Mouse (Mus musculus) intestine, embryonic 15.5 days (tissue): ENCODE results near the gene Gpx4. TPM values are rescaled to one million over a fixed set of nuclear protein-coding genes. Genes with fewer than 3 reads are reported as not detected.

Experiments
- ATAC-seq: fragments of 200-750 bp; cut with Nextera tagmentation; 2 replicates; pipeline ENCODE4 v1.8.0; 2017; ENCODE audit warnings: moderate TSS enrichment, moderate library complexity
- H3K27ac ChIP-seq: fragments of 300-500 bp; sonication (generic); 2 replicates; pipeline ENCODE4 v1.5.1; 2015; ENCODE audit warnings: mild to moderate bottlenecking, inconsistent platforms
- H3K27me3 ChIP-seq: fragments of 300-500 bp; sonication (generic); replicated peaks from 2 replicates; pipeline ENCODE4 v1.6.1; 2015; ENCODE audit warnings: inconsistent platforms
- H3K36me3 ChIP-seq: fragments of 300-500 bp; sonication (generic); 2 replicates; pipeline ENCODE4 v1.6.1; 2015; ENCODE audit warnings: inconsistent platforms
- H3K4me1 ChIP-seq: fragments of 300-500 bp; sonication (generic); replicated peaks from 2 replicates; pipeline ENCODE4 v1.6.1; 2015; ENCODE audit warnings: inconsistent platforms
- H3K4me2 ChIP-seq: fragments of 300-500 bp; sonication (generic); replicated peaks from 2 replicates; pipeline ENCODE4 v1.6.1; 2015; ENCODE audit warnings: mild to moderate bottlenecking, inconsistent platforms
- H3K4me3 ChIP-seq: fragments of 300-500 bp; sonication (generic); replicated peaks from 2 replicates; pipeline ENCODE4 v1.5.1; 2015; ENCODE audit warnings: inconsistent platforms
- H3K9ac ChIP-seq: fragments of 300-500 bp; sonication (generic); 2 replicates; pipeline ENCODE4 v1.6.1; 2015; ENCODE audit warnings: inconsistent platforms
- H3K9me3 ChIP-seq: fragments of 300-500 bp; sonication (generic); 2 replicates; pipeline ENCODE4 v1.6.1; 2016; ENCODE audit warnings: inconsistent platforms
- WGBS: fragments of 180-500 bp; shearing (Covaris S2); methylation state at CpG from one replicate; pipeline ENCODE4 v1.1.7; 2015; 5-methylcytosine and 5-hydroxymethylcytosine counted together
- polyA plus RNA-seq: library from polyadenylated mRNA; unstranded; fragments of >200 nt; fragmentation: Nextera tagmentation; extraction: Ambion mirVana; gene quantifications from 2 replicates; pipeline ENCODE4 v1.2.1, GENCODE M21; 2015

The Gpx4 gene
- polyA plus RNA-seq, 1 experiment from 2014 or later: 712 TPM

DNA sequence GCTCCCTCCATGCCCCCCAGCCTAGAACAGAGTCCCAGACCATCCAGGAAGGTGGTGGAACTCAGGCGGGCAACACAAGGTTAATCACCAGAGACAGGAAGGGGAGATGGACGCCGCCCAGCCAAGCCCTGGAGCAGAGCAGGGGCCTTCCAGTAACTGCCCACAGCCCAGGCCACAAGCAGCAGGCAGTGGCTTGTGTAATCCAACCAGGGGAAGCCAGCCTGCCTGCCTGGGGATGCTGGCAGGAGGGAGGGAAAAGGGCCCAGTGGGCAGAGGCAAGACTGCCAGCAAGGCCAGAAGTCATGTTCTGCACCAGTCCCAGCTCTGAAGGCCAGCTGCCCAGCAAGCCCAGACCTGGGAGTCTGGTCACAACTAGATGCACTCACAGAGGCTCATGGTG is 39.9 kb downstream of the Gpx4 start:
- H3K9ac ChIP-seq: no peak overlapping the region
- peaks cover 15% of the 10 kb centered on the region for H3K36me3 ChIP-seq
- H3K27ac ChIP-seq: no peak overlapping the region
- no peak for ATAC-seq
- H3K4me1 ChIP-seq: peaks cover 16% of the 10 kb centered on the region; the same call in 1 of the 2 replicates
- H3K9me3 ChIP-seq: no peaks in the 10 kb centered on the region
- no peak overlapping the region for H3K4me2 ChIP-seq
- 68% methylated on average over 3 of the region's 3 CpGs for WGBS
- no peaks in the 10 kb centered on the region for H3K27me3 ChIP-seq
- H3K4me3 ChIP-seq: no peak overlapping the region

DNA sequence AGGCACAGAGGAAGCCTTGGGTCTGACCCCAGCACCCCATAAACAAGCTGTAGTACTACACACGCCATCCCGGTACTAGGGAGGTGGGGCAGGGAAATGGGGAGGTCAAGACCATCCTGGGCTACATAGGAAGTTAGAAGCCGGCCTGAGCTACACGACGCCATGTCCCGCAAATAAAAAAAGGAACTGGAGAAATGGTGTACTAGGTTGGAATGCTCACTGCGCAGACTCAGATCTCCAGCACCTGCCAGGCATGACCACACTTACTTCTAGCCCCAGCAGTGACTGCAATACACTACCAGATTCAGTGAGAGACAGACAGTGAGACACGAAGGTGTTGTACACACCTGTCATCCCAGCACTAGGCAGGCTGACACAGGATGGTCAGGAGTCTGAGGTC is 40.5 kb downstream of the Gpx4 start:
- Histone ChIP-seq H3K27me3 (no peaks in the 10 kb centered on the region), H3K4me3 (no peak overlapping the region), H3K27ac (no peak overlapping the region), H3K4me1 (peaks cover 16% of the 10 kb centered on the region; the same call in 1 of the 2 replicates), H3K36me3 (peaks cover 10% of the 10 kb centered on the region), H3K9ac (no peak overlapping the region), H3K4me2 (no peak overlapping the region), H3K9me3 (no peaks in the 10 kb centered on the region)
- 87% methylated on average over 8 of the region's 8 CpGs for WGBS
- no peak for ATAC-seq

DNA sequence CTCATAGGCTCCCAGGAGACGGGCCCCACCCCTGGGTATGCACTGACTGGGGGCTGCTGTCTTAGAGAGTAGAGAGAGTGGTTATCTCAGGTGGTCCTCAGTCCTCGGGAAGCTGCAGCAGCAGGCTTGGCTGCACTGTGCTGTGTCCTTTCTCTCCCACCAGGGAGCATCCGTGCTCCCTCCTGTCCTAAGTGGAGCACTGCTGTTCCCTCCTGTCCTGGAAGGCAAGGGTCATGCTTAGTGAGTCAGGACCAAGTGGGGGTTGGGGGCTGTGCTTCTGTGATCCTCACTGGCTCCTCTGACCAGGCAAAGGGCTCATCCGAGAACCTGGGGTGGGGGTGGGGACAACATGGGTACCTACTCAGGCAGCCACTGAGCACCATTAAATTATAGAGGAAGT is 42.2 kb downstream of the Gpx4 start:
- no peak overlapping the region for H3K4me3 ChIP-seq
- H3K27ac ChIP-seq: no peak overlapping the region
- H3K27me3 ChIP-seq: no peaks in the 10 kb centered on the region
- no peaks in the 10 kb centered on the region for H3K9me3 ChIP-seq
- 0 out of 2 replicates have a peak, but pooled peaks have one; percentile 25 for ATAC-seq
- H3K4me1 ChIP-seq: 0 out of 2 replicates have a peak, but pooled peaks cover 15% of the 10 kb centered on the region
- WGBS: 55% methylated on average over 4 of the region's 4 CpGs
- H3K4me2 ChIP-seq: no peak overlapping the region
- peaks cover 3% of the 10 kb centered on the region; the same call in 1 of the 2 replicates for H3K36me3 ChIP-seq
- H3K9ac ChIP-seq: no peak overlapping the region

- H3K27ac ChIP-seq: no peak overlapping the region
- WGBS: 87% methylated on average over 6 of the region's 6 CpGs
- no peaks in the 10 kb centered on the region for H3K9me3 ChIP-seq
- ATAC-seq: no peak
- H3K36me3 ChIP-seq: no peaks in the 10 kb centered on the region
- H3K27me3 ChIP-seq: no peaks in the 10 kb centered on the region
- H3K4me1 ChIP-seq: 0 out of 2 replicates have a peak, but pooled peaks cover 8% of the 10 kb centered on the region
- no peak overlapping the region for H3K4me2 ChIP-seq
- H3K9ac ChIP-seq: no peak overlapping the region
- no peak overlapping the region for H3K4me3 ChIP-seq
Observed at GRCm38 (mm10) chr10:80091527-80091926, 44.6 kb downstream of the Gpx4 start.

DNA sequence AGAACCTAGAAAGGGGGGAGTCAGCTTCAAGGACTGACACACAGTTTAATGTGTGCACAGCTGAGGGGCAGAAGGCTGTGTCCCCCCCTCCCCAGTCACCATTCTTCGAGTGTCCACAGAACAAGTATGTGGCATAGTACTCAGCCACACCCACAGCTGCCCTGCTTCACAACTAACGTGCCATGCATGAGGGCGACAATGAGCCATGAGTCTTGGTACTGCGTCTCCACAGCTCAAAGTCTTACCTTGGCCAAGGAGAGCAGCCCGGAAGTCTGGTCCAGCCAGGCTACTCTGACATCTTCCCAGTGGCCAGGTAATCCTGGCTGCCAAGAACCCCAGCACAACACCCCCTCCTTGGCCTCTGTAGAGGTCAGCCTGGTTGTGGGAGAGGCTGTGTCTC is 45.7 kb downstream of the Gpx4 start:
- Histone ChIP-seq H3K27ac (no peak overlapping the region), H3K9me3 (no peaks in the 10 kb centered on the region), H3K27me3 (no peaks in the 10 kb centered on the region), H3K4me2 (no peak overlapping the region), H3K36me3 (no peaks in the 10 kb centered on the region), H3K4me3 (no peak overlapping the region), H3K4me1 (peaks cover 16% of the 10 kb centered on the region), H3K9ac (no peak overlapping the region)
- ATAC-seq: no peak
- 74% methylated on average over 5 of the region's 5 CpGs for WGBS

DNA sequence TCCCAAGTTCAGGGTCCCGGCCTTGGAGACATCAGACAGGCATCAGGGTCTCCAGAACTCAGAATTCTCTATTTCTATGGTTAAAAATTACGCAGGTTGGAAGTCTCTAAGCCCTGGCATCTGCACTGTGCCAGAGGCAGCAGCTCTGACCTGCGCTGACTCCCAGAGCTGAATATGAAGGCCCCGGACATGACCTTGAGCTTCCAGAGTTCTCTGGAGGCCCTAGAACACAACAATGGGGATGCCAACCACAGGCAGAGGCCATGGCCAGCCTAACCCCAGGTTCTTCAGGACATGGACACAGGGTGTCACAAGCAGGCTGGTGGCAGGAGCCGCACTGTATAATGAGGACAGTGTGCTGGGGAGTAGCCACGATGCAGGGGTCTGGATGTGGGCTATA is 47.1 kb downstream of the Gpx4 start:
- Histone ChIP-seq H3K4me1 (peaks cover 30% of the 10 kb centered on the region), H3K27ac (no peak overlapping the region), H3K27me3 (no peaks in the 10 kb centered on the region), H3K36me3 (no peaks in the 10 kb centered on the region), H3K9ac (no peak overlapping the region), H3K4me3 (no peak overlapping the region), H3K4me2 (no peak overlapping the region), H3K9me3 (no peaks in the 10 kb centered on the region)
- WGBS: 88% methylated on average over 6 of the region's 6 CpGs
- ATAC-seq: no peak

- 76% methylated on average over 3 of the region's 3 CpGs for WGBS
Observed at GRCm38 (mm10) chr10:80094684-80095083, 47.7 kb downstream of the Gpx4 start.

DNA sequence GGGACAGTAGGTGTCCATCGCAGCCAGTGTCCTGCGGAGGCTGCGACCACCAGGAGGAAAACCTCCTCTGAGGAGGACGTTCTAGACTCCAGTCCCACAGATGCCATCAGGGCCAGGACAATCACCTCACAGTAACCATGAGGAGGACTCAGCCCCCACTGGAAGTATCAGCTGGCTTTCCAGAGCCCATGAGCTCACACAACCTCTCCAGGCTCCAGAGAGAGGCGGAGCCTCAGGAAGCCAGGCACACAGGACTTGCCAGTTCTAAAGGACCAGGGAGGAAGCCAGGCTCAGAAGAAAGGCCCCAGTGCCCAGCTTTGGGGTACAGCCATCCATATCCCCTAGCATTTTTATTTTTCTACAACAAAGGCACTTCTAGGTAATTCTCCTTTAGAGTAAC is 48.6 kb downstream of the Gpx4 start:
- no peaks in the 10 kb centered on the region for H3K36me3 ChIP-seq
- no peak for ATAC-seq

More at GRCm38 (mm10) chr10:80094684-80095083, 47.7 kb downstream of the Gpx4 start:
- Histone ChIP-seq H3K4me1 (peaks cover 35% of the 10 kb centered on the region), H3K27me3 (no peaks in the 10 kb centered on the region), H3K4me2 (no peak overlapping the region), H3K9me3 (no peaks in the 10 kb centered on the region), H3K27ac (no peak overlapping the region), H3K36me3 (no peaks in the 10 kb centered on the region), H3K9ac (no peak overlapping the region), H3K4me3 (no peak overlapping the region)
- no peak for ATAC-seq

GRCm38 (mm10) chr10:80097275-80097674 is 50.3 kb downstream of the Gpx4 start:
- Histone ChIP-seq H3K27me3 (no peaks in the 10 kb centered on the region), H3K4me2 (peak overlapping the region; percentile 30), H3K27ac (no peak overlapping the region), H3K9ac (no peak overlapping the region), H3K4me3 (0 out of 2 replicates have a peak overlapping the region, but pooled peaks have one; percentile 0), H3K9me3 (no peaks in the 10 kb centered on the region), H3K36me3 (no peaks in the 10 kb centered on the region), H3K4me1 (peaks cover 53% of the 10 kb centered on the region)
- WGBS: 12% methylated on average over 7 of the region's 7 CpGs
- peak; percentile 39 for ATAC-seq

More for the DNA sequence above, 48.6 kb downstream of the Gpx4 start:
- Histone ChIP-seq H3K4me3 (no peak overlapping the region), H3K9ac (no peak overlapping the region), H3K27me3 (no peaks in the 10 kb centered on the region), H3K9me3 (no peaks in the 10 kb centered on the region), H3K4me2 (no peak overlapping the region), H3K27ac (no peak overlapping the region), H3K4me1 (peaks cover 41% of the 10 kb centered on the region)
- 84% methylated on average over 5 of the region's 5 CpGs for WGBS

GRCm38 (mm10) chr10:80098630-80099029 is 51.7 kb downstream of the Gpx4 start:
- ATAC-seq: peak; percentile 54
- H3K4me2 ChIP-seq: peak overlapping the region; percentile 24

DNA sequence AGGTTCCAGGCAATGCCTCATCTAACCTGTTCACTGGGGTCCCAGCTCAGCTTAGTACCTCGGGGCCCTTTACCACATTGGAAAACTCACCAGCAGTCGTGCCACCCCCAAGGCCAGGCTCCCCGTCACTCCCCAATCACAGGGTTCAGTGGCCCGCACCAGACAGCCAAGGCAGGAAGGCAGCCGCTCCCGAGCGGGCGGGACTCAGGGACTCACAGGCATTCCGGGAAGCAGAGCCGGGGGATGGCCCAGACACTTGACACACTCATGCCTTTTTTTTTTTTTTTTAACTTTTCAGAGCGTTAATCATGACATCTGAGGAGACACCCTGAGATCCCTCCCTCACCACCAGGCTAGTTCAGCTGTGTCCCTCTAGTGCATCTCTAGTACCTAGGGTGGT is 54.0 kb downstream of the Gpx4 start:
- no peaks in the 10 kb centered on the region for H3K9me3 ChIP-seq
- ATAC-seq: peak; percentile 24
- H3K4me1 ChIP-seq: peaks cover 56% of the 10 kb centered on the region
- H3K27ac ChIP-seq: no peak overlapping the region
- H3K36me3 ChIP-seq: no peaks in the 10 kb centered on the region
- no peaks in the 10 kb centered on the region for H3K27me3 ChIP-seq
- peak overlapping the region; percentile 92 for H3K4me3 ChIP-seq
- 43% methylated on average over 11 of the region's 11 CpGs for WGBS
- 0 out of 2 replicates have a peak overlapping the region, but pooled peaks have one; percentile 20 for H3K9ac ChIP-seq
- H3K4me2 ChIP-seq: peak overlapping the region; percentile 89

More at GRCm38 (mm10) chr10:80098630-80099029, 51.7 kb downstream of the Gpx4 start:
- no peaks in the 10 kb centered on the region for H3K36me3 ChIP-seq
- H3K9me3 ChIP-seq: no peaks in the 10 kb centered on the region
- 64% methylated on average over 5 of the region's 5 CpGs for WGBS
- no peaks in the 10 kb centered on the region for H3K27me3 ChIP-seq
- H3K4me3 ChIP-seq: no peak overlapping the region
- H3K27ac ChIP-seq: 0 out of 2 replicates have a peak overlapping the region, but pooled peaks have one; percentile 23
- H3K4me1 ChIP-seq: peaks cover 55% of the 10 kb centered on the region
- no peak overlapping the region for H3K9ac ChIP-seq

- no peaks in the 10 kb centered on the region for H3K27me3 ChIP-seq
- peak overlapping the region; percentile 94 for H3K9ac ChIP-seq
- H3K4me1 ChIP-seq: peaks cover 52% of the 10 kb centered on the region
- 0% methylated on average over 57 of the region's 59 CpGs for WGBS
- H3K36me3 ChIP-seq: no peaks in the 10 kb centered on the region
- peak overlapping the region; percentile 92 for H3K4me3 ChIP-seq
- H3K9me3 ChIP-seq: no peaks in the 10 kb centered on the region
- H3K27ac ChIP-seq: peak overlapping the region; percentile 70
- peak; percentile 86 for ATAC-seq
- H3K4me2 ChIP-seq: peak overlapping the region; percentile 89
Observed at GRCm38 (mm10) chr10:80102216-80102915, 55.4 kb downstream of the Gpx4 start.

GRCm38 (mm10) chr10:80103032-80103431 is 56.1 kb downstream of the Gpx4 start:
- 84% methylated on average over 2 of the region's 2 CpGs for WGBS
- H3K4me1 ChIP-seq: peaks cover 45% of the 10 kb centered on the region
- no peak overlapping the region for H3K4me2 ChIP-seq
- no peaks in the 10 kb centered on the region for H3K36me3 ChIP-seq
- no peaks in the 10 kb centered on the region for H3K27me3 ChIP-seq
- H3K4me3 ChIP-seq: no peak overlapping the region
- no peaks in the 10 kb centered on the region for H3K9me3 ChIP-seq
- H3K9ac ChIP-seq: no peak overlapping the region
- ATAC-seq: no peak
- H3K27ac ChIP-seq: no peak overlapping the region
